In the genomic region with DNA sequence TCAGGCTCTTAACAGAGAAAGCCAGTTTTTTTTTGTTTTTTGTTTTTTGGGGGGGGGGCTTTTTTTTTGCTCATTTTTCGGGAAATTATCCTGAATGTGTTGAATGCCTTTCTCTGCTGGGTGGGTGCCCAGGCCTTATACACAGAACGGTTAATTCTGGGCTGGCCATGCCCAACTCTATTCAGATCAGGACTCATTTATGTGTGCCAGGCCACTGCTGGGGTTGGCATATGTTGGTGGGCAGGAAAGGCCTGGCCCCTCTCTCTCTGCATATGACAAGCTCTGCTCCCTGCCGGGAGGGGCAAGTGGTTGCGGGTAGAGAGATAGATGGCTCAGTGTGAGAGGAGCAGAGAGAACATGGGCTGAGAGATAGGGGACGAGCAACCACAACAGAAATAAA, we compare ENCODE assay signal across 12 mouse cellular contexts.
DNase-seq lines count a peak whose midpoint lies in the region; ATAC-seq and TF ChIP-seq lines count a peak whose summit lies in the region.
"Had no signal": no experiment of that assay in that cellular context is flagged by ENCODE, and none has a peak within 500 bp of the region (broad histone marks: within the 10 kb centered on the region; RNA-seq: fewer than 3 reads in every experiment).

No protein-coding gene starts in this region.

- TF ChIP-seq CTCF in kidney, adult 2 months (conservative IDR thresholded peaks at IDR 0.05; ENCODE audit: insufficient read depth, insufficient read length, low read depth, low read length), result no peak

- H3K27ac ChIP-seq in forebrain, embryonic 13.5 days, result peak overlapping the region; percentile 4; the same call in 1 of the 2 replicates
- H3K27ac ChIP-seq in forebrain, embryonic 10.5 days, result no peak overlapping the region
- H3K27ac ChIP-seq in midbrain, embryonic 13.5 days, result no peak overlapping the region
- no peak overlapping the region for H3K27ac ChIP-seq in midbrain, embryonic 10.5 days (replicated peaks)
- no peak overlapping the region for H3K27ac ChIP-seq in neural tube, embryonic 14.5 days (ENCODE audit: low read depth, low read length)
- no peak overlapping the region for H3K27ac ChIP-seq in kidney, embryonic 15.5 days
- no peak overlapping the region for H3K27ac ChIP-seq in kidney, adult 2 months (ENCODE audit: insufficient read depth, low read depth, low read length)
- H3K27ac ChIP-seq: limb, embryonic 13.5 days had no signal

- TF ChIP-seq POLR2A in kidney, adult 2 months (IDR thresholded peaks at IDR 0.05; ENCODE audit: low read depth, low read length), result no peak

- H3K4me1 ChIP-seq in forebrain, embryonic 13.5 days, result peaks cover 42% of the 10 kb centered on the region
- H3K4me1 ChIP-seq in forebrain, embryonic 10.5 days, result peaks cover 14% of the 10 kb centered on the region
- no peaks in the 10 kb centered on the region for H3K4me1 ChIP-seq in midbrain, embryonic 13.5 days (replicated peaks)
- H3K4me1 ChIP-seq in midbrain, embryonic 10.5 days, result no peaks in the 10 kb centered on the region
- H3K4me1 ChIP-seq in neural tube, embryonic 14.5 days (ENCODE audit: control insufficient read depth, insufficient read depth, low read length), result 0 out of 2 replicates have a peak, but pooled peaks cover 7% of the 10 kb centered on the region
- H3K4me1 ChIP-seq in kidney, embryonic 15.5 days, result no peaks in the 10 kb centered on the region
- H3K4me1 ChIP-seq in kidney, adult 2 months (ENCODE audit: control insufficient read depth, insufficient read depth, low read length), result no peaks in the 10 kb centered on the region; the same call in 1 of the 2 replicates

- no peak overlapping the region for H3K9ac ChIP-seq in forebrain, embryonic 13.5 days
- H3K9ac ChIP-seq in midbrain, embryonic 13.5 days (replicated peaks), result no peak overlapping the region
- no peak overlapping the region for H3K9ac ChIP-seq in neural tube, embryonic 14.5 days (replicated peaks; ENCODE audit: low read depth, low read length)
- no peak overlapping the region for H3K9ac ChIP-seq in kidney, embryonic 15.5 days
- H3K9ac ChIP-seq: limb, embryonic 13.5 days had no signal

- H3K27me3 ChIP-seq in forebrain, embryonic 13.5 days, result no peaks in the 10 kb centered on the region
- H3K27me3 ChIP-seq in forebrain, embryonic 10.5 days (ENCODE audit: poor library complexity, severe bottlenecking), result no peaks in the 10 kb centered on the region
- H3K27me3 ChIP-seq in midbrain, embryonic 13.5 days, result no peaks in the 10 kb centered on the region
- H3K27me3 ChIP-seq in midbrain, embryonic 10.5 days (ENCODE audit: low read depth, poor library complexity, severe bottlenecking), result no peaks in the 10 kb centered on the region
- H3K27me3 ChIP-seq in neural tube, embryonic 14.5 days (ENCODE audit: control insufficient read depth, insufficient read depth, low read length), result no peaks in the 10 kb centered on the region
- H3K27me3 ChIP-seq in kidney, embryonic 15.5 days, result no peaks in the 10 kb centered on the region
- H3K27me3 ChIP-seq in kidney, adult 2 months (replicated peaks; ENCODE audit: control insufficient read depth, insufficient read depth, low read length), result no peaks in the 10 kb centered on the region
- H3K27me3 ChIP-seq: limb, embryonic 13.5 days had no signal

- no peak for DNase-seq in forebrain, embryonic 10.5 days (ENCODE audit: extremely low spot score, low spot score)
- DNase-seq in midbrain, embryonic 10.5 days (ENCODE audit: low spot score), result no peak
- DNase-seq in cerebellum, postnatal 10 days, result peak; percentile 89 to 96
- no peak for DNase-seq in kidney, adult 2 months
- DNase-seq: embryo, embryonic 11 days; lung, adult 18-20 months had no signal

- WGBS in forebrain, embryonic 13.5 days, result 66% methylated on average over 5 of the region's 5 CpGs
- WGBS in forebrain, embryonic 10.5 days, result 94% methylated on average over 5 of the region's 5 CpGs
- WGBS in midbrain, embryonic 13.5 days, result 87% methylated on average over 5 of the region's 5 CpGs
- 86% methylated on average over 5 of the region's 5 CpGs for WGBS in midbrain, embryonic 10.5 days
- WGBS in neural tube, embryonic 14.5 days, result 65% methylated on average over 5 of the region's 5 CpGs
- 87% methylated on average over 5 of the region's 5 CpGs for WGBS in kidney, embryonic 15.5 days
- WGBS in kidney, adult 2 months, result 87% methylated on average over 5 of the region's 5 CpGs

- H3K9me3 ChIP-seq in forebrain, embryonic 13.5 days (replicated peaks), result no peaks in the 10 kb centered on the region
- H3K9me3 ChIP-seq in forebrain, embryonic 10.5 days, result peaks cover 15% of the 10 kb centered on the region; the same call in 1 of the 2 replicates
- H3K9me3 ChIP-seq in midbrain, embryonic 13.5 days, result 0 out of 2 replicates have a peak, but pooled peaks cover 3% of the 10 kb centered on the region
- H3K9me3 ChIP-seq in midbrain, embryonic 10.5 days (replicated peaks), result 0 out of 2 replicates have a peak, but pooled peaks cover 5% of the 10 kb centered on the region
- H3K9me3 ChIP-seq in neural tube, embryonic 14.5 days (ENCODE audit: control insufficient read depth, low read length), result no peaks in the 10 kb centered on the region
- 0 out of 2 replicates have a peak, but pooled peaks cover 6% of the 10 kb centered on the region for H3K9me3 ChIP-seq in kidney, embryonic 15.5 days (replicated peaks)
- H3K9me3 ChIP-seq: limb, embryonic 13.5 days had no signal

- no peak overlapping the region for H3K4me2 ChIP-seq in forebrain, embryonic 13.5 days
- H3K4me2 ChIP-seq in midbrain, embryonic 13.5 days (replicated peaks), result no peak overlapping the region
- no peak overlapping the region for H3K4me2 ChIP-seq in neural tube, embryonic 14.5 days (ENCODE audit: low read depth, low read length)
- H3K4me2 ChIP-seq in kidney, embryonic 15.5 days, result no peak overlapping the region
- H3K4me2 ChIP-seq: limb, embryonic 13.5 days had no signal

- peak; percentile 93 for ATAC-seq in forebrain, embryonic 13.5 days
- peak; percentile 78; the same call in 1 of the 2 replicates for ATAC-seq in midbrain, embryonic 13.5 days
- ATAC-seq in neural tube, embryonic 14.5 days (ENCODE audit: low read depth), result peak; percentile 82
- no peak for ATAC-seq in kidney, embryonic 15.5 days (replicated peaks; ENCODE audit: low FRiP score)
- ATAC-seq: intestine, postnatal 0 days had no signal

- H3K36me3 ChIP-seq in forebrain, embryonic 13.5 days (ENCODE audit: poor library complexity, severe bottlenecking), result peaks cover 6% of the 10 kb centered on the region; the same call in 1 of the 2 replicates
- no peaks in the 10 kb centered on the region for H3K36me3 ChIP-seq in forebrain, embryonic 10.5 days (replicated peaks)
- H3K36me3 ChIP-seq in midbrain, embryonic 13.5 days, result no peaks in the 10 kb centered on the region
- no peaks in the 10 kb centered on the region for H3K36me3 ChIP-seq in midbrain, embryonic 10.5 days
- H3K36me3 ChIP-seq in neural tube, embryonic 14.5 days (ENCODE audit: control insufficient read depth, insufficient read depth, low read length), result no peaks in the 10 kb centered on the region
- no peaks in the 10 kb centered on the region for H3K36me3 ChIP-seq in kidney, embryonic 15.5 days
- H3K36me3 ChIP-seq in kidney, adult 2 months (ENCODE audit: control insufficient read depth, insufficient read depth, low read length), result no peaks in the 10 kb centered on the region
- H3K36me3 ChIP-seq: limb, embryonic 13.5 days had no signal

- H3K4me3 ChIP-seq in forebrain, embryonic 13.5 days, result no peak overlapping the region
- H3K4me3 ChIP-seq in forebrain, embryonic 10.5 days, result no peak overlapping the region
- no peak overlapping the region for H3K4me3 ChIP-seq in midbrain, embryonic 13.5 days (replicated peaks)
- no peak overlapping the region for H3K4me3 ChIP-seq in midbrain, embryonic 10.5 days
- no peak overlapping the region for H3K4me3 ChIP-seq in neural tube, embryonic 14.5 days (ENCODE audit: low read depth, low read length)
- H3K4me3 ChIP-seq in kidney, embryonic 15.5 days (replicated peaks), result no peak overlapping the region
- H3K4me3 ChIP-seq in kidney, adult 2 months (ENCODE audit: insufficient read depth, low read depth, low read length), result no peak overlapping the region
- H3K4me3 ChIP-seq: limb, embryonic 13.5 days had no signal

Comparison
In these comparisons a context has a peak if more than half of its experiments do, and no peak if none do; other contexts are left out.
1. DNase-seq: peak in cerebellum, postnatal 10 days (2 of 2); none in forebrain, embryonic 10.5 days (single experiment), midbrain, embryonic 10.5 days (single experiment) and kidney, adult 2 months (single experiment).